Mouse (Mus musculus) right cerebral cortex, adult 2 months (tissue): ENCODE results near the gene Srgap1.

Source experiments
- DNase-seq, 2 experiments: peaks; one replicate each; pipeline ENCODE4 v3.0.0; 2021 to 2022; ENCODE audit warnings: low spot score in 2 of 2

Srgap1 gene

DNA sequence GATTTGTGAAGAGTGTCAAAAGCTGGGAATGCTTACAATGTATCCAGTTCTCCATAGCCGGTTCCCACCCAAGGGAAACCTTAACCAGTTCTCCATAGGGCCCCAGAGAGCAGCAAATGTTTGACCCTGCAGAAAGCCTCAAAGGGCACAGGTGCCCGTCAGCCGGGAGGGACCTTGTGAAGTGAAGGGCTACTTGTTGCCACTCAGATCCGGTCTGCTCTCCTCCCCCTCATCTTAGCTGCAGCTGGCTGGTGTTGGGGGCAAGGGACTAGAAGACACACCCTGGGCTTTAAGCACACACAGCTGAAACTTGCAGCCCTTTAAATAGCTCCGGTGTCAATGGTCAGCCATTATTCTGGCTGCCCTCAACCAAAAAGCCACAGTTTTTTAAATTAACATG is 30.1 kb downstream of the Srgap1 start:
- DNase-seq = no peak

DNA sequence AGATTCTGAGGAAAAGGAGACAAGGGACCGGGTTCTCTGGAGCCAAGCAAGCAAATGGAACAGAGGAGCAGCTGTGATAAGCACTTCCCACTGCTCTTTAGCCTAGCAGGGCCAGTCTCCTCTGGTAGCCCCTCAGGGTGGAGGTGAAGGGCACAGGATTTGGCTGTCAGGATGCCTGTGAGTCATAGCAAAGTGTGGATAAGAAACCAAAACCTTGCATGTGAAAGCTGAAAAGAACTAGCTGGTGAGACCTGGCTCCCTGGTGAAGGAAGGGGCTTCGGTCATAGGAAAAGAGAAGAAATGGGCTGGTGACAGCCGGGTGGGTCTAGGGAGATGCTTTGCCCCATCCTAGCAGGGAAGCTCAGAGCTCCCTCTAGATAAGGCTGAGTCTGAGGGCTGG is 30.5 kb downstream of the Srgap1 start:
- no peak for DNase-seq

DNA sequence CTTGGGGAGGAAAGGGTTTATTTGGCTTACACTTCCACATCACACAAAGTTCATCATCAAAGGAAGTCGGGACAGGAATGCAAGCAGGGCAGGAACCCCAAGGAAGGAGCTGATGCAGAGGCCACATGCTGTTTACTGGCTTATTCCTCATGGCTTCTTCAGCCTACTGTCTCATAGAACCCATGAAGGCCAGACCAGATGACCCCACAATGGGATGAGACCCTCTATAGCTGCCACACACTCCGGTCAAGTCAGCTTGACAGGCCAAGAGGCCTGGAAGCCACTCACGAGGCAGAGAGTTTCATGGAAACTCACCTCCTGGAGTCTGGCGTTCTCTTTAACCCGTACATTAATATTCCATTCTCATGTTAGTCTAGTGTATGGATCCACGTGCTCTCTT is 34.8 kb downstream of the Srgap1 start:
- no peak for DNase-seq

DNA sequence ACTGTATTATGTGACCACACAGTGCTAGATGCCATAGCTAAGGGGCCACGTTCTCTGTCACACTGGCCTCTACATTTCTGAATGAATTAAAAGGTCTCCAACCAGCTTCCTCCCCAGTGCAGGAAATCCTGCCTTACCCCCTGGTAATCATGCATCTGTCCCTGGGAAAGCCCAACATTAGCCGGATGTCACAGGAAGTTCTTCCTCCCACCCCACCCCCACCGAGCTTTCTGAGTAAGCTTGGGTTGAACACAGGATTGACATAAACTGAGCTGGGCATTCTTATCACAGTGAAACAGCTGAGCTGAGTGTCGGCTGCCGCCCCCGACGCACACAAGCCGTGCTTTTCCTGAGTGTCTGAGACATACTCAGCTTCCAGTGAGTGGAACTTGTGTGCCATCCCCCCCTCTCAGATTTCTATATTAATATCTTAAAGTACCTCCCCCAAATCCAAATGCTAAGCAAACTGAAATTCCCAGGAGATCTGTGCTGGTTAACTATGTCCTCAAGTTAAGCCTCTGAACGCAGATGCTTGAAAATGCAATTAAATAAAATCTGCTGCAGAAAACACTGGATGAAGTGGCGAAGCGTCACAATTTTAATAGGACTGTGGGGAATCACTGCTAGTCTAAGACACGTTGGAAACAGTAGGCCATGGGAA is 38.3 kb downstream of the Srgap1 start:
- peak in 1 of 2 experiments; percentile 9 for DNase-seq

DNA sequence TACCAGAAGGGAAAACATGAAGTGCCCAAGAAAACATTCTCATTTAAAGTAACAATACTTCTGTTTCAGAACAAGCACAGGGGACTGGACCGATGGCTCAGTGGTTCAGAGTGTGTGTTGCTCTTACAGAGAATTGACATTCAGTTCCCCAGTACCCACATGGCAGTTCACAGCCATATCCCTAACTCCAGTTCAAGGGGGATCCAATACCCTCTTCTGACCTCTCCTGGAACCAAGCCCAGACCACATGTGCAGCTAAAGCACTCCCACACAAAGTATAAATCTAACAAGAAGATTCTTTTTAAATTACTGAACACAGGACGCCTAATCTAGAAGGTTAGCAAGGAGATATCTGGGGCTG is 38.8 kb downstream of the Srgap1 start:
- DNase-seq = no peak

DNA sequence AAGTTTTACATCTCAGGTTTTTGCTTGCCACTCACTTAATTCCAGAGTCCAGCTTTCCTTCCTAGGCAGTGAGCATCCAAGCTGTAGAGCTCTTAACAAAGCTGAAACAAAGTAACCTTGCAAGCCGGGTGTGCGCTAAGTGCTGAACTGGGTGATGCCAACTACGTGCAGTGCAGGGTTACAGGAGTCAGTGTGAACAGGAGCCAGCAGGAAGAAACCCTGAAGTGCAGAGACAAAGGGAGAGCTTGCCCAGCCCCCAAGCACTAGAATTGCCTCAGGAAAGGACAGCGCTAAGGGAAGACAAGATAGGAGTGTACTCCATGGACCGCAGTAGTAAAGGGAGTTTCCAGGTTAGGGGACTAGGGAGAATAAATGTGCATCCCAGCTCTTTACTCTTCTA is 40.5 kb downstream of the Srgap1 start:
- no peak for DNase-seq

DNA sequence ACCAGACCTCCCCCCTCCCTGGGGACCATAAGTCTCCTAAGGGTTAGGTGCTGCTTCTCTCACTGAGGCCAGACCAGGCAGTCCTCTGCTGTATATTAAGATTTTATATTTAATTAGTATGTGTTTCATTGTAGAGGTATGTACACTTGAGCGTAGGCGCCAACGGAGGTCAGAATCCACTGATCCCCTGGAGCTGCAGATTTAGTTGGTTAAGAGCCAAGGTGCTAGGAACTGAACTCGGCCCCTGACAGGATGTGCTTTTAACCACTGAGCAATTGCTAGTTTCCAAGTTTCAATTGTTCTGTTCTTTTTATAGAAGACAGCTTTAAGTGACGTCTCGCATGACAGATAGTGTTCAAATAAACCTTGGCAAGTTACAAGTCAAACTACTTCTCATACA is 41.0 kb downstream of the Srgap1 start:
- DNase-seq = no peak

DNA sequence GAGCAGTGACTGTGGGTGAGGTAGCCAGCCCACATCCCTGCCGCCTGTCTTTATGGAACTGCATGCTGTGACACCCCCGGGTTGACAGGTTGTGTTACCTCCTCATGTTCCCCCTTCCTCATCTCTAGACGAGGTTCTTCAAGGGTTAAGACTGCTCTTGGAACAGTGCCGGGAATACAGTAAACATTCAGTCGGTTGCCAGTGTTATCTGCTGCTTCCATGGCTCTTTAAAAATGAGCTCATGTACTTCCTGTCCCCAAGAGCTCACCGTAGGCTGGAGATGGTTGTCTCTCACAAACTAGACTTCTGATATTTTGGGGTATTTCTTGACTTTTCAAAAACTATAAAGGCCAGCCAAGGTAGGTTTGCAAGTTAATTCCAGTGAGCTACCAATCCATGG is 41.6 kb downstream of the Srgap1 start:
- no peak for DNase-seq

DNA sequence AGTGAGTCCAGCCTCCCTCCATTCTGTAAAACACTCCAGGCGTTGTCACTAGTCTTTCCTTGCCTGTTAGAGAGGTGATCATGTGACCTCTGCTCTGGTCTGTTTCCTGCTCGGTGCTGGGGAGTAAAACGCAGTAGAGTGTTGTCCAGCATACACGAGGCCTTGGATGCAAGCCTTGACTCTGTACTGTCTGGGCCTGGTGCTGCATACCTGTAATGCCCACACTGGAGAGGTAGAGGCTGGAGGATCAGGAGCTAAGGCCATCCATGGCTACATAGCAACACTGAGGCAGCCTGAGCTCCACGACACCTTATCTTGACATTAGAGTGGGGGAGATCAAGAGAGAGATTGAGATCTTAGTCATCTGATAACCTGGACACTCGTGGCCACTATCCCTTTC is 44.2 kb downstream of the Srgap1 start:
- DNase-seq = no peak

DNA sequence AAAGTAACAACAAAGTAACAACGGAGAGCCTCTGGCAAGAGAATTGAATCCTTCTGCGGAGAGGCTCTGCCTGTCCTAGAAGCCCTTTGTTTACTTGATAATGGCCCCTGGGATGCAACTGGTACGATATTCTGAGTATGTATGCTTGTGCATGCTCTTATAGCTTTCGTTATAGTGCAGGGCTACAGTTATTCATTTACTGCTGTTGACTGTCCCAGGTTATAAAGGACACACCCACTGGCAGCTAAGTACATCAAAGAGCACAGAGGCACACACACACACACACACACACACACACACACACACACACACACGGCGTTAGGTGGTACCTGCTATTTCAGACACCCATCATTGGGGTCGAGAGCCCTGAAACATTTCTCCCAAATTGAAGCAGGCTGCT is 48.3 kb downstream of the Srgap1 start:
- DNase-seq = no peak

DNA sequence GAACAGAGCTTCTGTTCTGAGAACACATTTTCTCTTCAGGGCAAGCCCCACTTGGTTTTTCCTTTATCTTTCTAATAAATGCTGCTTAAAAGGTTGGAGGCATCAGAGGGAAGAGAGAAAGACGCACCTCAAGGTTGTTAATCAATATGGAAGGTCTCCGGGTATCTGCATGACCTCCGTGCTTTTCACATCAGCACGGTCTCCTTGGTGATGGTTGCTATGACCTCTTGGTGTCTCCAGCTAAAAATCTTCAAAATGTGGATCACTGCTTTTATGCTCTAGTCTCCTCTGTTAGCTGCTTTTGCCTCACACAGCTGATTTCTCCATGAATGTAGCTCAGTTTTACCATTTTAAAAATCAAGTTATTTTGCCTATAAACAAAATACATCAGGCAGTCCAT is 50.6 kb downstream of the Srgap1 start:
- no peak for DNase-seq

DNA sequence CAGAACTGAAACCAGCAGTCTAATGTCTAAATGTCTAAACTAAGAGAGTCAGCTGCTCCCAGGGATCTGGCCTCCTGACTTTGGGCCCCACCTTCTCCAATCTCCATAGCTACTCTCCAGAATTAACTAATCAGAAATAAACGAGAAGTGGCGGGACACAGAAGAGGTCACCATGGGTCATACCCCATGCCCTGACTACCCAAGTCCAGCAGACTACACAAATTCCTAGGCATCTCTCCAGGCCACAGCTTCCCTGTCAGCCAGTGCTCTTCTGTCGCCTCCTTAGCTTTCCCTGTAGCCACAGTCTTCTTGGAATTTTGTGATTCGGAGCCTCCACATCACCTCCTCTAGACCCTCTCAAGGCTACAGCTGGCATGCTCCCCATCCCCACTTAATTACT is 51.7 kb downstream of the Srgap1 start:
- no peak for DNase-seq

DNA sequence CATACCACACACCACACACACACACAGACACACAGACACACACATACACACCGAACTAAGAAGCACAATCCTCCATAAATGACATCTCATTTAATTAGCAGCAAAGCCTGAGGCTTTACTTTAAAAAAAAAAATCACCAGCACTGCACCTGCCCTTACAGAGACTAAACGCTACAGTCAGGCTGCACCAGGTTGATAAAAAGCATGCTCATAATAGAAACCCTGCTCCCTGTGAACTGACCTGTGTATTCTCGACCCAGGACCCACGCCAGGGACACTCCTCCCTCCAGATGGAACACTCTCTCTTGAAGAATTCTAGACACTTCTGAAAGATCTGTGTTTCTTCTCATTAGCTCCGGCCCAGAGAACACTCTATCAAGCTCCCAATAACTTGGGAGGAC is 52.5 kb downstream of the Srgap1 start:
- no peak for DNase-seq

DNA sequence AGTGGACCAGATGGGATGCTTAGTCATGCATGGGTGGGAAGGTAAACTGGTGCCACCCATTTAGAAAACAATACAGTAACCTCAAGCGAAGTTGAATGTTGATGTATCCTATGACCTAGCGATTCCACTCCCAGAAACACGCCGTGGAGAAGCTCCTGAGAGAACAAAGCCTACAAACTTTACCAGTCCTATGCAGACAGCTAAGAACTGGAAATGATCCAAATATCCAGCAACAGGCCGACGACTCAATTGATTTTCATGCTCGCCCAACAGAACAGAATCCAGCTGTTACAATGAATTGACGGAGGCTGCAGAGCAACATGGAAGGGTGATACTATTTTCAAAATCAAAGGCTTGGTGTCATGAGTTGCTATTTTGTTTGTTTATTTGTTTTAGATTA is 54.5 kb downstream of the Srgap1 start:
- DNase-seq = no peak

DNA sequence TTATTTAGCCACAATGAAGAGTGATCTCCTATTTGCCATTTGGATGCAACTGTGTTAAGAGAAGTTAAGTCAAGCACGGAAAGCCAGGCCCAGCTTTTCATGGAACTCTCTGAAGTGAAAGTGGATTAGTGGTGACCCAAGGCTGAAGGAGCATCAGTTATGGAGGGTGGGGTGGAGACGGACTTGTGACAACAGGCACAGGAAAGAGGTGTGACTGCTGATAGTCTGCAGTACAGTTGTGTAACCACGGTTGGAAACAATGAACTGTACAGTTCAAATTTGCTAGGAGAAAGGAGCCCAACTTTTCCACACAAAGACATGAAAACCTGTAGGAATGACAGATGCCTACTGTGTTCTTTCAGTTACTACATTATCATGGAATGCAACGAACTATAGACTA is 60.1 kb downstream of the Srgap1 start:
- DNase-seq = no peak

DNA sequence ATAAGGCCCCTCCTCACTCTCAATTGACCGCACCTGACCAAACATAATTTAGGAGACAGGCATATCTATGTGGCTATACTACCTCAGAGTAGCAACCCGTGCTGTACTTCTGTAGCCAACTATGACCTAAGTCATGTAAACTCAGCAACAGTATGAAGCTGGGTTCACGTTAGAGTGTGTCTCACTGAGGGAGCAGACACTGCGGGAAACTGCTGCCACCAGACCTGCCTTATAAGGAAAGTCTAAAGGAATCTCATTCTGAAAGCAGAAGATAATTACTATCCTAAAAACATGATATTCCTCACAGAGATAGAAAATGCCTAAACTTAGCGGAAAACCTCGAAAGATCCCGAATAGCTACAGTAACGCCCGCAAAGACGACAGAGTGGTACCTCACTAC is 62.2 kb downstream of the Srgap1 start:
- no peak for DNase-seq

DNA sequence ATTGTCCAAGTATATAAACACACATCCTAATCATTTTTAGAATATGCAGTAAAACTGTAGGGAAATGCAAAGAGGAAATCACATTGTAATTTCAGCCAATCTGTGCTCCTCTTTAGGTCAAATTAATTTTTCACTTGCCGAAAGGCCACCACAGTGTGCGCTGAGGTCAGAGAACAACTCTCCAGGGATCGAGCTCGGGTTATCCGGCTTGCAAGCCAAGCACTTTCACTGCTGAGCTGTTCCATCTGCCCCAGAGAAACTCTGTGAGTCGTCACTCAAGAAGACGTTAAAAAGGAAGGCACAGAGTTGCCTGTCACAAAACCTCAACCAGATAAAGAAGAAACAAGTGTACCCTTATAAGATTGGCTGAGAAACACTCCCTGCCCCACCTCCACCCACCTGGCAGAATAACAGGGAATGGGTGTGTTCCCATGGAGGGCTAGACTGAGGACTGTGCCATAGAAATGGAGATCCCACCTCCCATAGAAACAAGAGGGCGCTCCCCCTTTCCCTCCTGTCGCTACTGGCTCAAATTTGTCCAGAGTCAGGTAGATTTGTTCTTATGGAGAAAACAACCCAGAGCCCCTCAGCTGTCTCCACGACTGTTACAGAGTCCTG is 63.0 kb downstream of the Srgap1 start:
- no peak for DNase-seq

DNA sequence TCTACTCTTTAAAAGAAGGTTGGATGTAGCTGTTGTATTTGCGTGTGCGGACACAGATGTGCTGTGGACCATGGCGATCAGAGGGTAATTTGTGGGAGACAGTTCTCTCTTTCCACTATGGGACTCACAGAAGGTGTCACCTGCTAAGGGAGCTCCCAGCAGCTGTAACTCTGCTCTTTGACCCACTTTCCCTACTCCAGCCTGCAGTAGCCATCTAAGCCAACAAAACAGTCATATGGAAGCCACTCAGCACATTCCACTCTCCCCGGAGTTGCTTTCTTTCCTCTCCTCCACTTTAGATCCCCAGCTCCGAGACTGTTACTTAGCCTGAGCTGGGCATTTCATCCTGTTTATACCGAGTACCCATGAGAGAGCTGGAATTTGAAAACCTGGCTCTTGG is 71.8 kb downstream of the Srgap1 start:
- no peak for DNase-seq

DNA sequence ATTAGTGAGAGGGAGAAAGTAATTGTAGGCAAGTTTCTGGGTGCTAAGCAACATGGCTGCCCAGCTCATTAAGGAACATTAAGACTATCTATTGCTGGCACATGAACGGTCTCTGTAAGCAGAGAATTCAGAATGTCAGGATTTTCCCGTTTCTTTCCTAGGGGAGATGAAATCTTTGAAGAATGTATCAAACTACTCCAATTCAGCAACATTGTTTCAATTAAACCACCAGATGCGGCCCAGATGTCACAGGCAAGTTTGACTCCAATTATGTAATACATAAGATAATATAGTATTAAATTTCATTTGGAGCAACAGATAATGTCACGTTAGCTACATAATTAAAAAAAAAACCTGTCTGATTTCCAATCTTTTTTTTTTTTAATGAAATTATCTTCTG is 72.5 kb downstream of the Srgap1 start:
- no peak for DNase-seq

DNA sequence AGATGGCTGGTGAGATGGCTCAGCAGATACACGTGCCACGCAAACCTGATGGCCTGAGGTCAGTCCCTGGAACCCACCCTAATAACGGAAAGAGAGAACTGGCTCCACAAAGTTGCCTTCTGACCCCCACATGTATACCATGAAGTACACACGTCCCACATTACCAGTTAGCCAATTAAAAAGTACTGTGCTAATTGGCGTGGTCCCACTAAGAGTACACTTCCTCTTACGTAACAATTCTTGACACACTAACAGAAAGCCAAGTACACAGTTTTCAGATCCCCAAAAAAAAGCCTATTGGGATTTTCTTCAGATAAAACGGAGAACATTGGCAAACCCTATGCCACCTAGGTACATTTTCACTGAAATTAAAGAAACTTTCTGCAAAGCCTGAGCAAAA is 73.8 kb downstream of the Srgap1 start:
- no peak for DNase-seq

DNA sequence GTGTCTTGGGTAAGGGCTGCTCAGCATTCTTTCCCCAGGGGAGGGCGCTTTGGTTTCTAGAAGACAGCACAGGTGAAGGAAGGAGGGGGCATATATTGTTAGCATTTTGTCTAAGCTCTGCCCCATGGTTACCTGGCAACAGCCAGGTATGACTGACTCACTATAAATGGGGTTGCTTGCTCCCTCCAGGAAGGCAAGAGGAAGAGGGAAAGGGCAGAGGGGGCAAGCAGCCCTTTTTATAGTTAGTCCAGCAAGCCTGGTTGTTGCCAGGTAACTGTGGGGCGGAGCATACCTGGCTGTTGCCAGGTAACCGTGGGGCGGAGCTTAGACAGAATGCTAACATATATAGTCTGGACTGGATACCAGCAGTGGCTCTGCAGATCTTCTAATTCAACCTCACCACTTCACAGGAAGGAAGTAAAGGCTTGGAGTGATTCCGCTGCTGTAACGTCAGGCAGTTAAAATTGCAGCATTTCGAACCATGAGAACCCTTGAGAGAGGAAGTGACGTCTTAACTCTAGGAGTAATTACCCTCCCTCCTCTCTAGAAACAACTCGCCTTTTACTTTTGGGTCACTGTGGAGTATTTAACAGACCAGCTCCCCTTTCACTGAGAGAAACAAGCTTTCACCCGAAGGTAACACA is 74.7 kb downstream of the Srgap1 start:
- no peak for DNase-seq

DNA sequence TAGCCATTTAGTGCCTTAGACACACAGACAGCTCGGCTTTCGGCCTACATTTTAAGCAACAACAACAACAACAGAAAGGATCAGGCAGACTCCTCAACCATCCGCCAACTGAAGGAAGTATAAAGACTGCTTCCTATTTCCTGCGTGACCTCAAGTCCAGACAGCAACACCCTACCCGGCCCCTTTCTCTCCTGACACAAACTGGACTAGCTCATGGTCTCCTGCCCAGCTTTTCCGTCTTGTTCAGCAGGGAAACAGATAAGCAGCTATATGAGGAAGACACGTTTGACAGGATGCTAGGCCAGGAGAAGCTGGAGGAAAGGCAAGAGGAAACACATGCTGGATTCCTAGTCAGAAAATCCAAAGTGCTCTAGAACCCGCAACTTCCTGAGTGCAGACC is 75.5 kb downstream of the Srgap1 start:
- no peak for DNase-seq

DNA sequence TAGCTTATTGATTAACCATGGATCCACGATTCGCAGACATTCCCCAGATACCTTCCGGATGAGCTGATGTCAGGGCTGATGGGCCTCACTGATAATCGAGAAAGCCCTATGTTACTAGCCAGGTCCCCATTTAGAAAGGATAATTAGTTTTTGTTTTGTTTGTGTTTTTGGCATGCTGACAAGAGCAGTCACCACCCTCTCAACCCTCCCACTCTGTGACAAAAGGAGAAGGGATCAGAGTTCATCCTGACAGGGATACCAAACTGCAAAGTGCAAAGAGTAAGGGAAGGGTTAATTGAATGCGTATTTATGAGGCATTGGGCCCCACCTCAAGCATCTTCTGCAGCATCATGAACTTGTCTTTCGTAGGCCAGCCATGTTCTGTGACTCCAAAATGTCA is 76.2 kb downstream of the Srgap1 start:
- DNase-seq = no peak

DNA sequence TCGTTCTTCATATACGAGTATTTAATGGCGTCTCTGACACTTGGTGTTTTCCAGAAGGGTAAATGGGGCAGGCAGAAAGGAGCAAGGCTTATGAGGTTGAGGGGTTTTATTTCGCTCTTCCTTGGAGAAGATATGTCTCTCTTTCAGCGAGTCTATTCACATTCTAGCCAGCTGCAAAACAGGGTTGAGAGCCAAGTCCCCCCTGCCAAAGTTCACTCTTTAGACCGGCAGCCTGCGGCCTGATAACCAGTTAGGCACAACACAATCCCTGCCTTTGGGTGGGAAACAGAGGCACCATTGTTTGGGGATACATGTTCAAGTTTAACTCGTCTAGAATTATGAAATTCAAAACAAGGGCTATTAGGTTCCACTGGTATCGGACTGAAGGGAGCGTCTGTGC is 83.0 kb downstream of the Srgap1 start:
- no peak for DNase-seq
